Mouse (Mus musculus): Measurements from ENCODE around the gene Vmn2r48. TPM values are rescaled to one million over a fixed set of nuclear protein-coding genes. Genes with fewer than 3 reads are reported as not detected.
"Not testable (repeated sequence)": the region's sequence is repeated elsewhere in the genome, so short reads cannot be mapped to it uniquely, and the experiment has no call there.

Gene Vmn2r48
- not detected for polyA plus RNA-seq (2017; shearing (Covaris generic))

DNA sequence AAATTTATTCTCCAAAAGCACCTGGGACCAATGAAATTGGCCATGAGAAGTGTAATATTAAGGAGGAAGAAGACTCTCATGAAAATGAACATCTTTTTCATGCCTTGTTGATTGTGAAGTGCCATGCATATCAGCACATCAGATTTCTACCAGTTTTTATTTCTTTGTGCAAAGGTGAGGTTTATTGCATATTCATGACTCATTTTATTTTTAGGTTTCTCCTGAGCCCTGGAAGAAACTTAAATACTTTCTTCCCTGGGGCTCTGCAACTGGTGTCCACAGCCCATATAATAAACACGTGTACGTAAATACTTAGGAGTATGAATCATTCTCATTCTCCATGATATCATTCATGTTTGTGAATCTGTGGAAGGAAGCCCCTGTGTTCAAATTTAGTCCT lies at the start of gene Vmn2r48:
Vmn2r48 (minus strand) TSS at position 101 of the 400 bp plus-strand sequence.
- ATAC-seq: not testable (repeated sequence)

DNA sequence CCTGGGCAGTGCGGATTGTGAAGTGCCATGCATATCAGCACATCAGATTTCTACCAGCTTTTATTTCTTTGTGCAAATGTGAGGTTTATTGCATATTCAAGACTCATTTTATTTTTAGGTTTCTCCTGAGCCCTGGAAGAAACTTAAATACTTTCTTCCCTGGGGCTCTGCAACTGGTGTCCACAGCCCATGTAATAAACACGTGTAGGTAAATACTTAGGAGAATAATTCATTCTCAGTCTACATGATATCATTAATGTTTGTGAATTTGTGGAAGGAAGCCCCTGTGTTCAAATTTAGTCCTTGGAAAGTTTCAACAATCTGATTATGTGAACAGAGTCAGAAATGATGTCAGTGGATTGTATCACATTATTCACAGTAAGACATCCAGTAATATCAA lies 38.8 kb upstream of the Vmn2r48 start, which contains the start of gene Vmn2r49:
Vmn2r49 (minus strand) TSS at position 101 of the 400 bp plus-strand sequence.
- not testable (repeated sequence) for ATAC-seq

Other genes starting within 250 kb of the Vmn2r48 start
- gene Vmn2r46, start 183.0 kb downstream of the Vmn2r48 start, polyA plus RNA-seq (2017; shearing (Covaris generic)): not detected
- not detected for gene Vmn2r47, start 112.3 kb downstream of the Vmn2r48 start, polyA plus RNA-seq (2017; shearing (Covaris generic))
- not detected for gene Vmn2r49, start 38.7 kb upstream of the Vmn2r48 start, polyA plus RNA-seq (2017; shearing (Covaris generic))
- gene Vmn2r50, start 99.7 kb upstream of the Vmn2r48 start, polyA plus RNA-seq (2017; shearing (Covaris generic)): under 1 TPM in 1 of 3 experiments, not detected in 2; 0.12 TPM
- not detected for gene Vmn2r51, start 152.2 kb upstream of the Vmn2r48 start, polyA plus RNA-seq (2017; shearing (Covaris generic))
- under 1 TPM in 1 of 3 experiments, not detected in 2; 0.07 TPM for gene Vmn2r52, start 223.0 kb upstream of the Vmn2r48 start, polyA plus RNA-seq (2017; shearing (Covaris generic))